Mouse (Mus musculus) liver, postnatal 0 days (tissue): Measurements from ENCODE around the gene Ezr.
"Not testable (repeated sequence)": the region's sequence is repeated elsewhere in the genome, so short reads cannot be mapped to it uniquely, and the experiment has no call there.

Source experiments
- CTCF ChIP-seq: sonication (generic); IDR thresholded peaks from 2 replicates; pipeline ENCODE4 v1.5.1; 2016; ENCODE audit warnings: antibody characterized with exemption, low read depth
- EP300 ChIP-seq: IDR thresholded peaks from 2 replicates; pipeline ENCODE4 v1.6.1; 2016; ENCODE audit warnings: antibody characterized with exemption, low read depth, mild to moderate bottlenecking

DNA sequence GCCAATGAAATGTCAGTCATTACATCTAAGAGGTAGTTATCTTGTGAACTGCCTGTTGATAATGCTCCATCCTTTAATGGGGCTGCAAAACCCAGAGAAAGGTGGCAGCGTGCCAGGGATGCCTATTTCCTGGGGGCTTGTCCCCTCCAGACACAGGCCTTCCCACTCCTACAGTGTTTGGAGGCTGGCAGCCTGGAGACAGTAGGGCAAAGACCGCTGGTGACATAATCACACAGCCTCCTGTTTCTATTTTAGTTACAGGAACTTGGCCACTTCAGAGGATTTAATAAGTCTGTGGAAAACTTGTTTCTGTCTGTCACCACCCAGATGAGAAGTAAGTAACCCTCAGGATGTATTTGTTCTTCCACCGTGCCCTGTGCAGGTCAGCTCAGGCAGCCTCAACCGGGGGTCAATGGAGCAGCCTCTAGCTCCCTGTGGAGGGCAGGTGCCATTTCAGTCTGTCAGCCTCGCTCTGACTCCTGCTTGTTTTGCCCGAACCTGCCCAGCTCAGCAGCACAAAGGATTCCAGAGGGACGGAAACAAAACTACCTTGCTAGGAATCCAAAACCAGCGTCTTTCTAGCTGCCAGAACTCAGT is 79.9 kb downstream of the Ezr start:
- not testable (repeated sequence) for TF ChIP-seq CTCF, EP300
